Mouse (Mus musculus): ENCODE measurements around the gene Adprm. TPM values are rescaled to one million over a fixed set of nuclear protein-coding genes. Genes with fewer than 3 reads are reported as not detected.

Gene Adprm
- total and polyA plus RNA-seq, 2 experiments, result 14.0 to 36.5 TPM

DNA sequence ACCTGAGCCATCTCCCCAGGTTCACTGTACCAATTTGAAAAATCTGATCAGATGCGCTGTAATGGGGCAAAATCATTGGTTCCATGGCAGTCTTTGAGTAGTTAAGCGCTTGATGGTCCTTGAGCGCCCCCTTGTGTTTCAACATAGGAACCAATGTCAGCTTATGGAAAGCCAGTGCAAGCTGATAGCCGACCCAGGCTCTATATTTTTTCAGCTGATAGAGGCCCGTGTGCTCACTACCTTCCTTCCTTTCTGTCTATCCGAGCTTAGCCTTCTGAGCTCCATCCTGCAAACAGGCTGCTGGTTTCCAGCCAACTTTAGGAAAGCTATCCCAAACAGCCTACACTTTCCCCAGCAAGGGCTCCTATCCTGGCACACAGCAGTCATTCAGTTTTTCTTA, 33.1 kb upstream of the Adprm start:
- no peak for TF ChIP-seq POLR2A (IDR thresholded peaks at IDR 0.05; ENCODE audit: extremely low read depth, insufficient read depth, low read length)
- TF ChIP-seq CTCF (IDR thresholded peaks at IDR 0.05; ENCODE audit: low read depth, low read length), result peak; percentile 70

DNA sequence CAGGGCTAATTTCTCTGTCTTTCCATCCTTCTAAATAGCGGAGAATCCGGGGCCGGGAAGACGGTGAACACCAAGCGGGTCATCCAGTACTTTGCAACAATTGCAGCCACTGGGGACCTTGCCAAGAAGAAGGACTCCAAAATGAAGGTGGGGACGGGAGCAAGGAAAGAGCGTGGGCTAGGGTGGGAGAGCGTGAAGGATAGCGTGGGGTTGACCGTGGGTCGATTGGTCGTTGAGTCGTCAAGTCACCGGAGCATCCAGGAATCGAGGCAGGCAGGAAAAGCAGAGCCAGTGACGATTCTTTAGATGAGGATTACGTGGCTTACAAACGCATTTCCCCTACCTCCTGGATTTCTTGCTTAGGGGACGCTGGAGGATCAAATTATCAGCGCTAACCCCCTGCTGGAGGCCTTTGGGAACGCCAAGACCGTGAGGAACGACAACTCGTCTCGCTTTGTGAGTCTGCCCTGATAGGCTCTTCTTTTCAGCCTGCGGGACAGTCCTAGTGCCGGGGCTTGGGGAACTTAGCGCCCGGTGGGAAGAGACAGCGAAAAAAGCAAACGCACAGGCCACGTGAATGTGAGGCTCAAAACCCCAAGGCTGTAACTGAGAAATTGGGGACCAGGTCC, 31.4 kb upstream of the Adprm start:
- 43% methylated on average over 32 of the region's 32 CpGs for WGBS
- H3K36me3 ChIP-seq (ENCODE audit: control insufficient read depth, insufficient read depth, low read length), result no peaks in the 10 kb centered on the region
- TF ChIP-seq POLR2A (IDR thresholded peaks at IDR 0.05; ENCODE audit: extremely low read depth, insufficient read depth, low read length) (no peak), CTCF (IDR thresholded peaks at IDR 0.05; ENCODE audit: low read depth, low read length) (no peak)
- no peak overlapping the region for H3K9ac ChIP-seq (ENCODE audit: low read depth, low read length)
- no peak overlapping the region for H3K27ac ChIP-seq (replicated peaks; ENCODE audit: insufficient read depth, low read depth, low read length)
- DNase-seq (ENCODE audit: extremely low read depth, low read depth, low spot score), result no peak
- no peak overlapping the region for H3K4me3 ChIP-seq (ENCODE audit: insufficient read depth, low read depth, low read length)
- peaks cover 5% of the 10 kb centered on the region; the same call in 1 of the 2 replicates for H3K27me3 ChIP-seq (ENCODE audit: control insufficient read depth, insufficient read depth, low read length)
- no peaks in the 10 kb centered on the region for H3K79me2 ChIP-seq (ENCODE audit: control insufficient read depth, insufficient read depth, low read length)
- no peaks in the 10 kb centered on the region for H3K4me1 ChIP-seq (ENCODE audit: control insufficient read depth, insufficient read depth, low read length)

More for the DNA sequence above, 33.1 kb upstream of the Adprm start:
- H3K79me2 ChIP-seq (ENCODE audit: control insufficient read depth, insufficient read depth, low read length), result no peaks in the 10 kb centered on the region
- H3K36me3 ChIP-seq (ENCODE audit: control insufficient read depth, insufficient read depth, low read length), result no peaks in the 10 kb centered on the region
- peak; percentile 72 for DNase-seq (ENCODE audit: extremely low read depth, low read depth, low spot score)
- no peak overlapping the region for H3K9ac ChIP-seq (ENCODE audit: low read depth, low read length)
- H3K4me3 ChIP-seq (ENCODE audit: insufficient read depth, low read depth, low read length), result no peak overlapping the region
- WGBS, result 2% methylated on average over 6 of the region's 6 CpGs
- H3K27ac ChIP-seq (replicated peaks; ENCODE audit: insufficient read depth, low read depth, low read length), result no peak overlapping the region
- H3K4me1 ChIP-seq (ENCODE audit: control insufficient read depth, insufficient read depth, low read length), result no peaks in the 10 kb centered on the region
- peaks cover 5% of the 10 kb centered on the region; the same call in 1 of the 2 replicates for H3K27me3 ChIP-seq (ENCODE audit: control insufficient read depth, insufficient read depth, low read length)

DNA sequence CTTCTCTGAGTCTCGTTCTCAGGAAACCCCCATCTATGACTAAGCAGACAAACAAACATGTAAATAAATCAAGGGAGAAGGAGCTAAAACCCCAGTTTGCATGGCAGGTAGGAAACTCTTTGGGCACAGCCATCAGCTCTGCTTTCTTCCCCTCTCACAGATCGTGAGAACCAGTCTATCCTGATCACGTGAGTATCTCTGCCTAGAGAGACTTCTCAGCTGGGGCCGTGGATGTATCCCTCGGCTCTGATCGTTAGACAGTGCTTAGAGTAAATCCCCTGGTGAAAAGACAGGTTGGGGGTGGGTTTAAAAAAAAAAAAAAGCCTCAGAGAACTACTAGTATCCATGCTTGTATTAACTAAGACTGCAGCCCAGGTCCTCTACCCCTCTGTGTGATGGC, 30.8 kb upstream of the Adprm start:
- Histone ChIP-seq H3K27me3 (ENCODE audit: control insufficient read depth, insufficient read depth, low read length) (peaks cover 5% of the 10 kb centered on the region; the same call in 1 of the 2 replicates), H3K4me3 (ENCODE audit: insufficient read depth, low read depth, low read length) (no peak overlapping the region), H3K36me3 (ENCODE audit: control insufficient read depth, insufficient read depth, low read length) (no peaks in the 10 kb centered on the region), H3K27ac (replicated peaks; ENCODE audit: insufficient read depth, low read depth, low read length) (no peak overlapping the region), H3K79me2 (ENCODE audit: control insufficient read depth, insufficient read depth, low read length) (no peaks in the 10 kb centered on the region), H3K9ac (ENCODE audit: low read depth, low read length) (no peak overlapping the region), H3K4me1 (ENCODE audit: control insufficient read depth, insufficient read depth, low read length) (no peaks in the 10 kb centered on the region)
- TF ChIP-seq CTCF (IDR thresholded peaks at IDR 0.05; ENCODE audit: low read depth, low read length), result no peak
- no peak for TF ChIP-seq POLR2A (IDR thresholded peaks at IDR 0.05; ENCODE audit: extremely low read depth, insufficient read depth, low read length)
- no peak for DNase-seq (ENCODE audit: extremely low read depth, low read depth, low spot score)
- WGBS, result 73% methylated on average over 6 of the region's 6 CpGs

DNA sequence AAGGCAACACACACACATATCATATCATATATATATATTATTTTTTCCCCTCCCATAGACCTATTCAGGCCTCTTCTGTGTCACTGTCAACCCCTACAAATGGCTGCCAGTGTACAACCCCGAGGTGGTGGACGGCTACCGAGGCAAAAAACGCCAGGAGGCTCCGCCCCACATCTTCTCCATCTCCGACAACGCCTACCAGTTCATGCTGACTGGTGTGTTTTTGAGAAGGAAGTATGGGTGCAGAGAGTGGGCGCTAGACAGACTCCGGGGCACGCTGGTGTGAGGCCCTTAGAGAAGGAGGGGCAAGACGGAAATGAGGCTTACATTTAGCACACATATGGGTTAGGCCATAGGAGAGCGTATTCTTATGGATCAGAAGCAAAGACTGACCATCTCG, 30.4 kb upstream of the Adprm start:
- Histone ChIP-seq H3K27ac (replicated peaks; ENCODE audit: insufficient read depth, low read depth, low read length) (no peak overlapping the region), H3K4me1 (ENCODE audit: control insufficient read depth, insufficient read depth, low read length) (no peaks in the 10 kb centered on the region), H3K79me2 (ENCODE audit: control insufficient read depth, insufficient read depth, low read length) (no peaks in the 10 kb centered on the region), H3K36me3 (ENCODE audit: control insufficient read depth, insufficient read depth, low read length) (no peaks in the 10 kb centered on the region), H3K4me3 (ENCODE audit: insufficient read depth, low read depth, low read length) (no peak overlapping the region), H3K9ac (ENCODE audit: low read depth, low read length) (no peak overlapping the region), H3K27me3 (ENCODE audit: control insufficient read depth, insufficient read depth, low read length) (peaks cover 5% of the 10 kb centered on the region; the same call in 1 of the 2 replicates)
- no peak for TF ChIP-seq CTCF (IDR thresholded peaks at IDR 0.05; ENCODE audit: low read depth, low read length)
- no peak for TF ChIP-seq POLR2A (IDR thresholded peaks at IDR 0.05; ENCODE audit: extremely low read depth, insufficient read depth, low read length)
- WGBS, result 76% methylated on average over 13 of the region's 13 CpGs
- DNase-seq (ENCODE audit: extremely low read depth, low read depth, low spot score), result no peak

DNA sequence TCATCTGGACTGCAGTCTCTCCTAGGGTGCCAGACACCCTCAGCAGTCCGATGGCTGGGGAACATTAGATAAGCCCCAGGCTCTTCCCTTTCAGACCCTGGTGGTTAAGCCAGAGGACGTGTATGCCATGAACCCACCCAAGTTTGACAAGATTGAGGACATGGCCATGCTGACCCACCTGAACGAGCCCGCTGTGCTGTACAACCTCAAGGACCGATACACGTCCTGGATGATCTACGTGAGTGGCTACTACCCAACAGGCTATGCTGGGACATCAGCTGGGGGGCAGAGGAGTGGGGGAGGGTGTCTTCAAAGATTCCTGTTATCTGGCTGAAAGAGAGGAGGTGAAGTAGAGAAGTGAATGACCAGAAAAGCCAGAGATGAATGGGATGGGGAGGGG, 29.8 kb upstream of the Adprm start:
- TF ChIP-seq CTCF (IDR thresholded peaks at IDR 0.05; ENCODE audit: low read depth, low read length) (no peak), POLR2A (IDR thresholded peaks at IDR 0.05; ENCODE audit: extremely low read depth, insufficient read depth, low read length) (no peak)
- Histone ChIP-seq H3K36me3 (ENCODE audit: control insufficient read depth, insufficient read depth, low read length) (no peaks in the 10 kb centered on the region), H3K9ac (ENCODE audit: low read depth, low read length) (no peak overlapping the region), H3K4me3 (ENCODE audit: insufficient read depth, low read depth, low read length) (no peak overlapping the region), H3K27ac (replicated peaks; ENCODE audit: insufficient read depth, low read depth, low read length) (no peak overlapping the region), H3K79me2 (ENCODE audit: control insufficient read depth, insufficient read depth, low read length) (no peaks in the 10 kb centered on the region), H3K27me3 (ENCODE audit: control insufficient read depth, insufficient read depth, low read length) (peaks cover 5% of the 10 kb centered on the region; the same call in 1 of the 2 replicates), H3K4me1 (ENCODE audit: control insufficient read depth, insufficient read depth, low read length) (no peaks in the 10 kb centered on the region)
- WGBS, result 83% methylated on average over 7 of the region's 7 CpGs
- no peak for DNase-seq (ENCODE audit: extremely low read depth, low read depth, low spot score)

DNA sequence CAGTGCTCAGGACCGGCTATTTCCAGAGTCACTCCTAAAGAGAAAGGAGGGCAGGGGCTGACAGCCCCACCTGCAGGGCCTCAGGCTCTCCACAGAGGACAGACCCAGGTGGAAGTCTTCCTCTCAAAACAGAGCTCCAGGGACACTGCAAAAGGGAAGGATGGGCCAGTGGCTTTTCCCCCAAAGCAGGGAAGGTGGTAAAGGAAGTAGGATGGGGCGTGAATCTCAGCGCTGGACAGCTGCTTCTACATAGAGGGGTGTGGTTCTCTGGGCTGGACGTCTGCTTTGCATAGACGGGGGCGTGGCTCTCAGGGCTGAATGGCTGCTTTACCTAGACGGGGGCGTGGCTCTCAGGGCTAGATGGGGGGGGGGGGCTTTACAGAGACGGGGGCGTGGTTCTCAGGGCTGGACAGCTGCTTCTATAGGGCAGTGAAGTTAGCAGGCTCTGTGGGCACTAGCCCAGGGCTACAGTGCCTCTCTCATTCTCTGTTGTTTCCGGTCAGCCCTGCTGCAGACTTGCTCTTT, 28.8 kb upstream of the Adprm start:
- Histone ChIP-seq H3K79me2 (ENCODE audit: control insufficient read depth, insufficient read depth, low read length) (no peaks in the 10 kb centered on the region), H3K4me1 (ENCODE audit: control insufficient read depth, insufficient read depth, low read length) (no peaks in the 10 kb centered on the region), H3K27ac (replicated peaks; ENCODE audit: insufficient read depth, low read depth, low read length) (no peak overlapping the region), H3K9ac (ENCODE audit: low read depth, low read length) (no peak overlapping the region), H3K27me3 (ENCODE audit: control insufficient read depth, insufficient read depth, low read length) (peaks cover 5% of the 10 kb centered on the region; the same call in 1 of the 2 replicates), H3K36me3 (ENCODE audit: control insufficient read depth, insufficient read depth, low read length) (no peaks in the 10 kb centered on the region), H3K4me3 (ENCODE audit: insufficient read depth, low read depth, low read length) (no peak overlapping the region)
- peak; percentile 48 for DNase-seq (ENCODE audit: extremely low read depth, low read depth, low spot score)
- TF ChIP-seq CTCF (IDR thresholded peaks at IDR 0.05; ENCODE audit: low read depth, low read length) (no peak), POLR2A (IDR thresholded peaks at IDR 0.05; ENCODE audit: extremely low read depth, insufficient read depth, low read length) (no peak)
- 5% methylated on average over 11 of the region's 11 CpGs for WGBS
